Mouse (Mus musculus) liver, embryonic 13.5 days (tissue): Measurements from ENCODE around the gene Pmm2. TPM values are rescaled to one million over a fixed set of nuclear protein-coding genes. Genes with fewer than 3 reads are reported as not detected.
A peak's percentile ranks its signal among the peaks of the same experiment; 100 is the strongest.

Experiments
- ATAC-seq: fragments of 200-750 bp; cut with Nextera tagmentation; 2 replicates; pipeline ENCODE4 v1.8.0; 2017; ENCODE audit warnings: low read depth, mild to moderate bottlenecking, moderate number of reproducible peaks, moderate library complexity
- DNase-seq: peaks from one replicate; pipeline ENCODE4 v3.0.0; 2022
- H3K27ac ChIP-seq: fragments of 300-500 bp; sonication (generic); 2 replicates; pipeline ENCODE4 v1.5.1; 2015; ENCODE audit warnings: moderate library complexity, mild to moderate bottlenecking, inconsistent platforms
- H3K27me3 ChIP-seq: fragments of 300-500 bp; sonication (generic); 2 replicates; pipeline ENCODE4 v1.6.1; 2015; ENCODE audit warnings: mild to moderate bottlenecking, inconsistent platforms
- H3K36me3 ChIP-seq: fragments of 300-500 bp; sonication (generic); 2 replicates; pipeline ENCODE4 v1.6.1; 2015; ENCODE audit warnings: mild to moderate bottlenecking, inconsistent platforms
- H3K4me1 ChIP-seq: fragments of 300-500 bp; sonication (generic); replicated peaks from 2 replicates; pipeline ENCODE4 v1.6.1; 2015; ENCODE audit warnings: inconsistent platforms
- H3K4me2 ChIP-seq: fragments of 300-500 bp; sonication (generic); 2 replicates; pipeline ENCODE4 v1.6.1; 2015; ENCODE audit warnings: inconsistent platforms, mild to moderate bottlenecking, moderate library complexity
- H3K4me3 ChIP-seq: fragments of 300-500 bp; sonication (generic); replicated peaks from 2 replicates; pipeline ENCODE4 v1.5.1; 2015; ENCODE audit warnings: mild to moderate bottlenecking, inconsistent platforms
- H3K9ac ChIP-seq: fragments of 300-500 bp; sonication (generic); 2 replicates; pipeline ENCODE4 v1.6.1; 2015; ENCODE audit warnings: mild to moderate bottlenecking, inconsistent platforms
- H3K9me3 ChIP-seq: fragments of 300-500 bp; sonication (generic); replicated peaks from 2 replicates; pipeline ENCODE4 v1.6.1; 2016; ENCODE audit warnings: inconsistent platforms
- WGBS: fragments of 180-500 bp; shearing (Covaris S2); methylation state at CpG from one replicate; pipeline ENCODE4 v1.1.7; 2015; ENCODE audit not compliant: insufficient replicate concordance; 5-methylcytosine and 5-hydroxymethylcytosine counted together
- polyA plus RNA-seq: library from polyadenylated mRNA; unstranded; fragments of >200 nt; fragmentation: Nextera tagmentation; extraction: Ambion mirVana; gene quantifications from 2 replicates; pipeline ENCODE4 v1.2.1, GENCODE M21; 2015

Pmm2 gene
- polyA plus RNA-seq, 1 experiment from 2014 or later: 37.0 TPM

DNA sequence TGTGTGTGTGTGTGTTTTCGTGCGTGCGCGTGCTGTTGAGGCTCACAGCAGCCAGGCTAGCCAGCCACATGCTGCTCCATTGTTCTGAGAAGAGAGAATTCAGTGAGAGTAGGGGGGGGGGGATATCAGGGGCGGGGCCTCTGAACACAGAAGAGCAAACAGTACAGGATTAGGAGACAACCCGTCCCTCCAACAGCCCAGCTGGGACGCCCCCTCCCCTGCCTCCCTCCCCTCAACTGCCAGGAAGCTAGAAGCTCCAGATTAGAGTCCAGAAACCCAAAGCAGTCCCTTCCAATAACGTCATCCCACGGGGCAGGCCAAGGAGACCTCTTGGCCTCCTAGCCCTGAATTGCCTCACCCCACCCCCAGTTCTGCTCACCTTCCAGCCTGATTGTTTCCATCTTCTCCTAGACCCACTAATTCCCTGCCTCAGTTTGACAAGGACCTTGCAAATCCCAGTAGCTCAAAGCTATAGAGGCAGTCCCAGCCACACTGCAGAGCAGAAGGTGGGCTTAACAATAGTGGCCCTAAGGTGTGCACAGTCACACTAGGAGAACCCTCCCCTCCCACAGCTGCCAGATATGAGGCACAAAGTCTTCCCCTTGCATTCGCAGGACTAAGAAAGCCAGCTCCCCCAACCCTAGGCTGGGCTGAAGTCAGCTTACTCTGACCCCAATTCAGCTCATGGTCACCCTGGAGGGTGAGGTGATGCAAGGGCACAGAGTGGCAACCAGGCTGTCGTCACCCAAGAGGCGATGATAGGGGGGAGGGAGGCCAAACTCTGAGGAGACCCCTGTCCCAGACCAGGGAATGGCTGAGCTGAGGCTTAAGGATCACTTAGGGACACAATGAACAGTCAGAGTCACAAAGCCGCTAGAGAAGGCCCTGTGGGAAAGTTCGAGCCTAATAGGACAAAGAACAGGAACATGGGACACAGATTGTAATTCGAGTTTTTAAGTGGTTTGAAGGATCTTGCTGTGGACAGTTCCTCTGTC lies 32.9 kb downstream of the Pmm2 start:
- 23% methylated on average over 15 of the region's 15 CpGs for WGBS
- DNase-seq: no peak
- ATAC-seq: no peak
- H3K4me2 ChIP-seq: peak overlapping the region; percentile 94
- peak overlapping the region; percentile 92 for H3K9ac ChIP-seq
- H3K9me3 ChIP-seq: no peaks in the 10 kb centered on the region
- H3K36me3 ChIP-seq: peaks cover 38% of the 10 kb centered on the region
- peak overlapping the region; percentile 95 for H3K27ac ChIP-seq
- no peaks in the 10 kb centered on the region for H3K27me3 ChIP-seq
- peaks cover 90% of the 10 kb centered on the region for H3K4me1 ChIP-seq
- H3K4me3 ChIP-seq: peak overlapping the region; percentile 87

DNA sequence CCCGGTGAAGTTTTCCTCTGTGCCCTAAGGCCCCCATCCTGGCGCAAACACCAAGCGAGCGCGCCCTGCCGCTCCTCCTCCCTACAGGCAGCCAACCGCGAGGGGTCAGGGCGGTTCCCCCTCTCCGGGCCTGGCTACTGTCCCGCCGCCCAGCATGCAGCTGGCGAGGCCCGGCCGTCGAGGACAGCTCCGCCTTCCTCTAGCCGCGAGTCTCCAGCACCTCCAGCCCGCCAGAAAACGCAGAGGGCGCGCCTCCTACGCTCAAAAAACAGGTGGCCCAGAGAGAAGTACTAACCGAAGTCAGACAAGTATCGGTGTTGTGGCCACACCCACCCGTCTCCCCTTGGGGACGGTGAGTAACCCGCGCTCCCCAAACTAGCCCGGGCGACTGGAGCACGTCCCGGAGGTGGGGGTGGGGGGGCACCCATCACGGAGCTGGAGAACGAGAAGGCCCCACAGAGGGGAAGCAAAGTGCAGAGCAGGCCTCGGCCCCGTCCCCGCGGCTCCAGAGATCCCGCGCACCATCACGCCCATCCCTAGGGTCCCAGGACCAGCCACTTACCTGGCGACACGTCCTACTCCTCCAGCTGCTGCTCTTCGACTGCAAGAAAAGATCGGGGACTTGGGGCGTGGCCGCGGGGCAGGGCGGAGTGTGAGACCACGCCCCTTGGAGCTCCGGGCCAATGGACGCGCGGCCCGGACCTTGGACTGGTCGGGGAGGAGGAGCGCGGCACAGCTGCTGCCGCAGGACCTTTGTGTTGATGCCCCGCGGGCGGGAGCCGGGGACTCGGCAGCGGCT lies 34.3 kb downstream of the Pmm2 start, which contains the start of gene Carhsp1:
Gene Carhsp1, minus strand, starts transcription at position 605 of the 799 bp plus-strand sequence.
- Histone ChIP-seq H3K4me2 (peak within 1 kb of the TSS; percentile 94), H3K27ac (peak within 1 kb of the TSS; percentile 95), H3K9ac (peak within 1 kb of the TSS; percentile 92), H3K9me3 (no peaks in the 10 kb centered on the region), H3K4me1 (peaks cover 90% of the 10 kb centered on the region), H3K4me3 (peak within 1 kb of the TSS; percentile 87), H3K27me3 (no peaks in the 10 kb centered on the region), H3K36me3 (peaks cover 25% of the 10 kb centered on the region)
- WGBS: under 1% methylated on average over 67 of the region's 67 CpGs
- ATAC-seq (peak; percentile 80), DNase-seq (peak; percentile 97)

DNA sequence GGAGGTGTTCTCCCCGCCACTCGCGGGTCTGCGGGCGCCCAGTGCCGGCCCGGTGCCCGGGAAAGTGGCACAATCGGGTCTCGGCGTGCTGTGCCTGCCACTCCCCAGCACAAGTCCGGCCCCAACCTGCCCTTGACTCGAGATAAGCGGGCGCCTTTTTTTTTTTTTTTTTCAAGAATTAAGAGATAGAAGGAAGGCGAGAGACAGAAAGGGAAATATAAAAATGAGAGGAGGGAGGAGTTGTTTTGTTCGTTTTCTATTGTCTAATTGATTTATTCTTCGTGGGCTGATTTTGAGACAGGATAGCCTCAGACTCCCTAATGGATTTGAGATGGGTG lies 34.8 kb downstream of the Pmm2 start:
- H3K27me3 ChIP-seq: no peaks in the 10 kb centered on the region
- H3K9ac ChIP-seq: peak overlapping the region; percentile 92
- ATAC-seq (no peak), DNase-seq (no peak)
- H3K4me2 ChIP-seq: peak overlapping the region; percentile 94
- WGBS: 0% methylated on average over 18 of the region's 18 CpGs
- peaks cover 20% of the 10 kb centered on the region for H3K36me3 ChIP-seq
- H3K9me3 ChIP-seq: no peaks in the 10 kb centered on the region
- H3K27ac ChIP-seq: peak overlapping the region; percentile 95
- H3K4me3 ChIP-seq: peak overlapping the region; percentile 87
- H3K4me1 ChIP-seq: peaks cover 90% of the 10 kb centered on the region

DNA sequence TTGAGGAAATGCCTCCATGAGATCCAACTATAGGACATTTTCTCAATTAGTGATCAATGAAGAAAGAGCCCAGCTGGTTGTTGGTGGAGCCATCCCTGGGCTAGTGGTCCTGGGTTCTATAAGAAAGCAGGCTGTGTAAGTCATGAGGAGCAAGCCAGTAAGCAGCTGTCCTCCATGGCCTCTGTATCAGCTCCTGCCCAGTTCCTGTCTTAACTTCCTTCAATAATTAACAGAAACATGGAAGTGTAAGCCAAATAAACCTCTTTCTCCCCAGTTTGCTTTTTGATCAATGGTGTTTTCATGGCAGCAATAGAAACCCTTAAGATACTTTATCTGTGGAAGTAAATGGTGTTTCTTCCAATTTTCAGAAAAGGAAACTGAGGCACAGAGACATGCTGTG lies 35.3 kb downstream of the Pmm2 start:
- H3K4me3 ChIP-seq: peak overlapping the region; percentile 87
- no peak for ATAC-seq
- peak overlapping the region; percentile 95 for H3K27ac ChIP-seq
- H3K9ac ChIP-seq: peak overlapping the region; percentile 92
- H3K4me1 ChIP-seq: peaks cover 90% of the 10 kb centered on the region
- H3K36me3 ChIP-seq: peaks cover 15% of the 10 kb centered on the region
- no peaks in the 10 kb centered on the region for H3K27me3 ChIP-seq
- H3K4me2 ChIP-seq: peak overlapping the region; percentile 94
- no peak for DNase-seq
- H3K9me3 ChIP-seq: no peaks in the 10 kb centered on the region

DNA sequence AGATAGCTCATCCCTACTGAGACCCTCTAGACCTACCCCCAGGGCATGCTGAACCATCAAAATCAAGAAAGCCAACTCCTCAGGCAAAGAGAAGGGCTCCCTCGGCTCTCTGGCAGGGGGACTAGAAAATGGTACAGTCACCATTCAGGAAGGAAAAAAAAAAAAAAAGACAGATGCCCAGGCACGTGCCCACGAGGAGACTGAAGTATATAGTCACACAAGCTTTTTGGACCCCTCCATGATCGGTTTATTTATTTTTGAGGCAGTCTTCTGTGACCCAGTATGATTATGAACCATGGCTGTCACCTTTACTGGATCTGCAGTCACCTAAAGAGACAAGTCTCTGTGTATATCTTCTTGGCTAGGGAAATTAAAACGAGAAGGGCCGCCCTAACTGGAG lies 35.9 kb downstream of the Pmm2 start:
- no peaks in the 10 kb centered on the region for H3K9me3 ChIP-seq
- peak overlapping the region; percentile 92 for H3K9ac ChIP-seq
- H3K27me3 ChIP-seq: no peaks in the 10 kb centered on the region
- no peak overlapping the region for H3K4me3 ChIP-seq
- H3K4me2 ChIP-seq: peak overlapping the region; percentile 94
- no peak for ATAC-seq
- peaks cover 10% of the 10 kb centered on the region for H3K36me3 ChIP-seq
- DNase-seq: no peak
- peaks cover 90% of the 10 kb centered on the region for H3K4me1 ChIP-seq
- H3K27ac ChIP-seq: peak overlapping the region; percentile 95
- WGBS: 57% methylated on average over 6 of the region's 6 CpGs

DNA sequence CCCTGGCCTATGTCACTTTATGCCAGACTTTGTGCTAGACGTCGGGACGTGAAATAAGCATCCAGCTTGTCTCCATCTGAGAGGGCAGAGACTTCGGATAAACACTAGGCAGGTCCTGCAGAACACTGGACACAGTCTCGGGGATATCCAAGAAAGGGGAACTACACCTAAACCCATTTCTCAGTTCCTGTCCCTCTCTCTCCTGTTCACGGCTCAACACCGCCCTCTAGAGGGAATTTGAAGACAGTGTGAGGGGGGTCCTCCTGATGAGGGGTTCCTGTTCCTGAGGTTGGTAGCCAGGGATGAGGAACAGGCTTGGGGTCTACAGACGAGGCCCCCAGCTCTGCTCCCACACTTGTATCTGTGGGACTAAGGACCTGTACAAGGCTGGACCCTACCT lies 36.7 kb downstream of the Pmm2 start:
- ATAC-seq (no peak), DNase-seq (peak; percentile 61)
- H3K27me3 ChIP-seq: no peaks in the 10 kb centered on the region
- no peaks in the 10 kb centered on the region for H3K9me3 ChIP-seq
- 0 out of 2 replicates have a peak overlapping the region, but pooled peaks have one; percentile 8 for H3K4me3 ChIP-seq
- peaks cover 90% of the 10 kb centered on the region for H3K4me1 ChIP-seq
- peak overlapping the region; percentile 92 for H3K9ac ChIP-seq
- 0% methylated on average over 8 of the region's 8 CpGs for WGBS
- peaks cover 2% of the 10 kb centered on the region; the same call in 1 of the 2 replicates for H3K36me3 ChIP-seq
- peak overlapping the region; percentile 94 for H3K4me2 ChIP-seq
- peak overlapping the region; percentile 97 for H3K27ac ChIP-seq

DNA sequence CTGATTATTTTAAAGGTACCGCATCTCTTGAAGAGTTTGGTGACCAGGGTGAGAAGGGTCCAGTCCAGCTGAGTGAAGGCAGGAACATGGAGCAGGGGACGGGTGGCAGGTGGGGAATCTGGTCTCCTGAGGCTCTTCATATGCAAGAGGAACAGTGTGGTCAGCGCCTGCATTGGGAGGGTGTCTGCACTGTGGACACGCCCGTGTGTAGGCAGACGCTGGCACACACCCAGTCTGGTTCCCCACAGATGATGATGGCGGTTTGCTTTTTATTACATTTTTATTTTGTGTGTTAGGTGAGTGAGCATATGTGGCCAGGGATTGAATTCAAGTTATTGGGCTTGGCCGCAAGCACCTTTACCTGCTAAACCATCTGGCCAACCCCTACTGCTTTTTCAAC lies 38.1 kb downstream of the Pmm2 start:
- DNase-seq (peak; percentile 51), ATAC-seq (peak; percentile 44)
- no peaks in the 10 kb centered on the region for H3K9me3 ChIP-seq
- H3K36me3 ChIP-seq: no peaks in the 10 kb centered on the region
- peak overlapping the region; percentile 97 for H3K27ac ChIP-seq
- peaks cover 90% of the 10 kb centered on the region for H3K4me1 ChIP-seq
- H3K27me3 ChIP-seq: no peaks in the 10 kb centered on the region
- H3K9ac ChIP-seq: peak overlapping the region; percentile 73
- peak overlapping the region; percentile 36; the same call in 1 of the 2 replicates for H3K4me3 ChIP-seq
- WGBS: 36% methylated on average over 8 of the region's 8 CpGs
- peak overlapping the region; percentile 70 for H3K4me2 ChIP-seq

DNA sequence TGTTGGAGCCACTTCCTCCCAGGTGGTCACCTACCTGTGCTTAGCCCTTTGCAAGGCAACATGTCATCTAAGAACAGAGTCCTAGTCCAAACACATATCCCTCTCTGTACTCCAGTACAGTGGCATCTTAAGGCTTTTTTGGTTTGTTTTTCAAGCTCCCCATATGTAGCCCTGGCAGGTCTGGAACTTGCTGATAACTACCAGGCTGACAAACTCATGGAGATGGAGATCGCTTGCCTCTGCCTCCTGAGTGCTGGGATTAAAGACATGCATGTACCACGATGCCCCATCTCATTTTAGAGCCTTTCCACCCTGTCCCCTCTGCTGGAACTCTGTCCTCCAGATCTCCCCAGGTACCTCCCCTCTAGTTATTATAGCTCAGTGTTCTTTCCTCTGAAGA lies 38.8 kb downstream of the Pmm2 start:
- Histone ChIP-seq H3K9ac (peak overlapping the region; percentile 73), H3K9me3 (no peaks in the 10 kb centered on the region), H3K36me3 (no peaks in the 10 kb centered on the region), H3K4me2 (peak overlapping the region; percentile 70), H3K4me1 (peaks cover 88% of the 10 kb centered on the region), H3K4me3 (peak overlapping the region; percentile 36), H3K27me3 (no peaks in the 10 kb centered on the region), H3K27ac (peak overlapping the region; percentile 97)
- peak; percentile 65 for ATAC-seq
- 9% methylated on average over 2 of the region's 2 CpGs for WGBS
- peak; percentile 71 for DNase-seq

DNA sequence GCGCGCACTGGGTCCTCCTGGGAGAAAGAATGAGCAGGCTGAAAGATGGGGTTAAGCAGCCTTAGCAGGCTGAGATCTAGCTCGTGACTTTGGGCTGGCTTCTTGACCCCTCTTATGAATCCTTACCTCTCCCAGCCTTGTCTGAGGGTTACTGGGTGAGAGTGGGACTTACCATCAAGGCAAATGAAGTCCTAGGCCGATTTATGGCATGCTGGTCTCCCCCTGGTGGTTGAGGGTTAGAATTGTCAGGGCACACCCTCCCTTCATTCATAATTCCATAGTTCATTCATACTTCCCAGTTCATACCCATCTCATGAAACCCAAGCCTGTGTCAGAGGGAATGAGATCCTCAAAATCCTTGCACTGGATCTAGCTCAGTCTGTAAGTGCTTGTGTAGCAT lies 39.3 kb downstream of the Pmm2 start:
- Histone ChIP-seq H3K27ac (peak overlapping the region; percentile 97), H3K4me1 (peaks cover 88% of the 10 kb centered on the region), H3K4me3 (peak overlapping the region; percentile 36), H3K27me3 (no peaks in the 10 kb centered on the region), H3K9me3 (no peaks in the 10 kb centered on the region), H3K36me3 (no peaks in the 10 kb centered on the region), H3K4me2 (peak overlapping the region; percentile 70), H3K9ac (peak overlapping the region; percentile 73)
- ATAC-seq (no peak), DNase-seq (peak; percentile 55)
- WGBS: 49% methylated on average over 4 of the region's 4 CpGs

DNA sequence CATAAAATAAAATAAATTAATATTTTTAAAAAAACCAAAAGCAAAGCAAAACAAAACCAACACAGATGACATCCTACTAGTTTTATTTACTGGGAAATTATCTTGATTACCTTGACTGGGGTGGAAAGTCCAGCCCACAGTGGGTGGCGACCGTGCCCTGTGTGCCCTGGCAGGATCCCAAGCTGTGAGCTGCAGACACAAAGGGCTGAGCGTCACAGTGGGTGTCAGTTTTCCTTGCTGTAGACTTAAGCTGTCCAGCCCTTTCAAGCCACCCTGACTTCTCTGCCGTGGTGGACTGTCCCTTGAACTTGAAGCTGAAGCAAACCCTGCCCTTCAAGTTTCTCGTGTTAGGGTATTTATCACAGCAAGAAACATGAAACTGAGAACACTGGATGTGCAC lies 40.6 kb downstream of the Pmm2 start:
- Histone ChIP-seq H3K36me3 (peaks cover 2% of the 10 kb centered on the region; the same call in 1 of the 2 replicates), H3K4me1 (peaks cover 81% of the 10 kb centered on the region), H3K27ac (peak overlapping the region; percentile 97), H3K4me3 (no peak overlapping the region), H3K4me2 (peak overlapping the region; percentile 39), H3K27me3 (no peaks in the 10 kb centered on the region), H3K9ac (peak overlapping the region; percentile 58), H3K9me3 (no peaks in the 10 kb centered on the region)
- peak; percentile 35 for DNase-seq
- ATAC-seq: no peak; the same call in 1 of the 2 replicates
- 62% methylated on average over 5 of the region's 5 CpGs for WGBS

DNA sequence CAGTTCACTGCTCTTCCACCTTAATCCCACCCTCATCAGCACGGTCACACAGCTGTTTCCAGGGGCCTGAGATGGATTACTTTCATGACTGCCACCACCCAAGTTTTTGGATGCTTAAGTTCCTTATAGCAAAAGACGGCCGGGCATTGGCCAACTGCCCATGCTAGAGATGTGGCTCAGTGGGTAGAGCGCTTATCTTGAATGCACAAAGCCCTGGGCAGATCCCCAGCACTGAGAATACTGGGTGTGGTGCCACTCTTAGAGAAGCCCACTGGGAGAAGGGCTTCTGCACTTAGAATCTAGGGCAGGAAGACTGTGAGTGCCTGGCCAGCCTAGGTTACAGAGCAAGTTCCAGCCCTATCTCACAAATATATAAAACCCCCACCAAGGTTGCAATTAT lies 41.2 kb downstream of the Pmm2 start:
- H3K4me3 ChIP-seq: no peak overlapping the region
- DNase-seq: peak; percentile 46
- peak overlapping the region; percentile 58 for H3K9ac ChIP-seq
- H3K9me3 ChIP-seq: no peaks in the 10 kb centered on the region
- ATAC-seq: peak; percentile 49
- WGBS: 40% methylated on average over 4 of the region's 4 CpGs
- peaks cover 8% of the 10 kb centered on the region for H3K36me3 ChIP-seq
- H3K4me1 ChIP-seq: peaks cover 74% of the 10 kb centered on the region
- H3K27ac ChIP-seq: peak overlapping the region; percentile 97
- peak overlapping the region; percentile 39 for H3K4me2 ChIP-seq
- H3K27me3 ChIP-seq: no peaks in the 10 kb centered on the region
